Comparison of ENCODE assay signal across 9 mouse cellular contexts in the genomic region with DNA sequence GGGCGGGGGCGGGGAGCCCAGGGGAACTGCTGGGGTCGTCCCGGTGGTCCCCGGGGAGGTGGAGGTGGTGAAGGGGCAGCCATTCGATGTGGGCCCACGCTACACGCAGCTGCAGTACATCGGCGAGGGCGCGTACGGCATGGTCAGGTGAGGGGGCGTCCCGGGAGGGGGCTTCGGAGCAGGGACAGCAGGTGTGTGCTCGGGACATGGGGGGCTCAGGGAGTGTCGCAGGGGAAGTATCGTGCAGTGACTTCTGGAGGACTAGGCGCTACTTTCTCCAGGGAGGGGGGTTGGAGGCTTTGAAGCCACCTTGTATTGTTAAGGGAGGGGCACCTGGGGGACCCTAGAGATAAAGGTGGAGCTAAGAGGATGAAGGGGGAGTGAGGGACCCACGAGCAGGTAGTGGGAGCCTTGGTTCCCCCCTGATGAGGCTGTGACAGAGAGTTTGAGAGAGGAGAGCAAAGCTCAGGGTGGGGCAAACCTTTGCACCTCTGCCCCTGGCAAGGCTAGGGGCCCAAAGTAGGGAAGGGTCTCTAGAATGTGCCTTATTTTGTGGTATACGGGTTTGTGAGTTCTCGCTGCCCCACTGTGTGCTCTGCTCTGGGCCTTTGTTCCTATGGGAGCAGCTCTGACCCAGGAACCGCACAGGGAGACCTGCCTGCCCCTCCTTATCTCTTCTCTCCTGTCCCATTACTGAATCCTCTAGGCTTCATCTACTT. TPM values are rescaled to one million over a fixed set of nuclear protein-coding genes. Genes with fewer than 3 reads are reported as not detected.
DNase-seq lines count a peak whose midpoint lies in the region; ATAC-seq and TF ChIP-seq lines count a peak whose summit lies in the region.
"Had no signal": no experiment of that assay in that cellular context is flagged by ENCODE, and none has a peak within 500 bp of the region (broad histone marks: within the 10 kb centered on the region; RNA-seq: fewer than 3 reads in every experiment).

No protein-coding gene starts in this region.

- H3K4me1 ChIP-seq in CH12.LX (ENCODE audit: control insufficient read depth in 1 of 2, insufficient read depth in 2 of 2): peaks cover 8 to 49% of the 10 kb centered on the region in 2 experiments
- H3K4me1 ChIP-seq in forebrain, embryonic 10.5 days: peaks cover 47% of the 10 kb centered on the region
- H3K4me1 ChIP-seq in liver, embryonic 11.5 days (replicated peaks; ENCODE audit: control insufficient read depth, insufficient read depth, low read length): peaks cover 32% of the 10 kb centered on the region

- no peaks in the 10 kb centered on the region for H3K79me2 ChIP-seq in CH12.LX (replicated peaks; ENCODE audit: control insufficient read depth, extremely low read depth, insufficient read depth, poor library complexity, severe bottlenecking)

- TF ChIP-seq RAD21 in CH12.LX (IDR thresholded peaks at IDR 0.05; ENCODE audit: low read depth, low read length): no peak

- no peak for TF ChIP-seq POLR2A in CH12.LX (IDR thresholded peaks at IDR 0.05; ENCODE audit: low read depth, low read length)

- TF ChIP-seq CTCF in CH12.LX (conservative IDR thresholded peaks at IDR 0.05 in 1 of 2, IDR thresholded peaks at IDR 0.05 in 1 of 2; ENCODE audit: low read depth in 2 of 2, low read length in 2 of 2): no peak

- peaks cover 15 to 31% of the 10 kb centered on the region in 2 experiments for H3K36me3 ChIP-seq in CH12.LX (replicated peaks in 1 of 2; ENCODE audit: control insufficient read depth in 1 of 2, insufficient read depth in 1 of 2, low read length in 1 of 2)
- peaks cover 41% of the 10 kb centered on the region for H3K36me3 ChIP-seq in forebrain, embryonic 10.5 days (replicated peaks)
- peaks cover 9% of the 10 kb centered on the region; the same call in 1 of the 2 replicates for H3K36me3 ChIP-seq in liver, embryonic 11.5 days (ENCODE audit: control insufficient read depth, insufficient read depth, low read length)

- 2% methylated on average over 22 of the region's 24 CpGs for WGBS in forebrain, embryonic 10.5 days
- 2% methylated on average over 22 of the region's 24 CpGs for WGBS in liver, embryonic 11.5 days

- H3K9me3 ChIP-seq in CH12.LX (replicated peaks; ENCODE audit: low read length): no peaks in the 10 kb centered on the region
- H3K9me3 ChIP-seq in forebrain, embryonic 10.5 days: no peaks in the 10 kb centered on the region
- H3K9me3 ChIP-seq in liver, embryonic 11.5 days (ENCODE audit: control insufficient read depth, low read length): no peaks in the 10 kb centered on the region

- TF ChIP-seq EP300 in CH12.LX (IDR thresholded peaks at IDR 0.05; ENCODE audit: low read length): no peak

- DNase-seq in cerebellum, adult 11-12 months: peak; percentile 83
- DNase-seq in cerebellum, adult 8-10 months: no peak
- DNase-seq in CH12.LX (ENCODE audit: extremely low read depth) (no peak), adipocyte (ENCODE audit: low spot score) (no peak)
- no peak for DNase-seq in forebrain, embryonic 10.5 days (ENCODE audit: extremely low spot score, low spot score)
- DNase-seq in liver, embryonic 11.5 days (ENCODE audit: low spot score): no peak
- DNase-seq in testis, postnatal 14 days (ENCODE audit: low spot score): peak; percentile 58
- no peak for DNase-seq in urinary bladder, postnatal 36 days (ENCODE audit: low spot score in 2 of 2)

- H3K4me3 ChIP-seq in CH12.LX (replicated peaks in 1 of 3; ENCODE audit: low read depth in 2 of 3, low read length in 2 of 3, poor library complexity in 1 of 3): peak overlapping the region; percentile 71 to 77 (median 75)
- peak overlapping the region; percentile 91 for H3K4me3 ChIP-seq in forebrain, embryonic 10.5 days
- peak overlapping the region; percentile 79 for H3K4me3 ChIP-seq in liver, embryonic 11.5 days (ENCODE audit: low read depth, low read length)

- H3K9ac ChIP-seq in CH12.LX (ENCODE audit: insufficient read depth, low read depth): peak overlapping the region; percentile 50
- peak overlapping the region; percentile 92 for H3K9ac ChIP-seq in liver, embryonic 11.5 days (ENCODE audit: low read depth, low read length)

- H3K4me2 ChIP-seq in CH12.LX (ENCODE audit: insufficient read depth, low read depth, poor library complexity, severe bottlenecking): peak overlapping the region; percentile 88
- H3K4me2 ChIP-seq in liver, embryonic 11.5 days: peak overlapping the region; percentile 97

- H3K27me3 ChIP-seq in CH12.LX (replicated peaks): no peaks in the 10 kb centered on the region
- no peaks in the 10 kb centered on the region for H3K27me3 ChIP-seq in forebrain, embryonic 10.5 days (ENCODE audit: poor library complexity, severe bottlenecking)
- no peaks in the 10 kb centered on the region for H3K27me3 ChIP-seq in liver, embryonic 11.5 days (replicated peaks; ENCODE audit: control insufficient read depth, insufficient read depth, low read length)

- no peak overlapping the region; the same call in 1 of the 2 replicates for H3K27ac ChIP-seq in CH12.LX (ENCODE audit: insufficient read depth, low read depth)
- H3K27ac ChIP-seq in forebrain, embryonic 10.5 days: peak overlapping the region; percentile 96
- peak overlapping the region; percentile 86 for H3K27ac ChIP-seq in liver, embryonic 11.5 days (ENCODE audit: low read depth, low read length)

- ATAC-seq in liver, embryonic 11.5 days (replicated peaks; ENCODE audit: low FRiP score): peak; percentile 30

- dilution Hi-C loops in CH12.LX (cut with MboI; ENCODE audit: extremely low pct_ligation_motif_present, extremely low pct_unique_long_range_greater_than_20kb, low sequenced_read_pairs): no loop called here

- in situ Hi-C loops in CH12.LX (cut with MboI; ENCODE audit: low pct_ligation_motif_present, low pct_unique_long_range_greater_than_20kb, low sequenced_read_pairs): no loop called here

TF ChIP-seq in CH12.LX, 34 proteins besides CTCF, POLR2A, EP300 and RAD21:
- TF ChIP-seq BHLHE40 (IDR thresholded peaks at IDR 0.05; ENCODE audit: low read depth, low read length) (peak; percentile 26; the same call in 1 of the 2 replicates), CHD2 (IDR thresholded peaks at IDR 0.05; ENCODE audit: low read length) (no peak), RCOR1 (conservative IDR thresholded peaks at IDR 0.05; ENCODE audit: low read depth, low read length) (no peak), MXI1 (IDR thresholded peaks at IDR 0.05; ENCODE audit: low read depth, low read length) (peak; percentile 20; the same call in 1 of the 2 replicates), MAZ (IDR thresholded peaks at IDR 0.05; ENCODE audit: low read depth, low read length) (no peak), TCF12 (IDR thresholded peaks at IDR 0.05; ENCODE audit: low read depth, low read length) (peak; percentile 39; the same call in 1 of the 2 replicates)

RNA-seq across cellular contexts. Expression of a gene that starts 0.4 kb away (rescaled TPM):
- total RNA-seq in CH12.LX (2012; rRNA removed) (13.2 and 25.3 TPM in 2 replicates), CH12.LX (2014; rRNA removed) (20.3 and 22.4 TPM in 2 replicates)
- 38.9 and 48.5 TPM in 2 replicates for polyA plus RNA-seq in CH12.LX (2012; ENCODE audit: insufficient read length, low read depth)
- 54.4 and 55.7 TPM in 2 replicates for polyA plus RNA-seq in forebrain, embryonic 10.5 days (2016; fragmentation: Nextera tagmentation; extraction: Ambion mirVana)
- 34.0 and 39.3 TPM in 2 replicates for polyA plus RNA-seq in liver, embryonic 11.5 days (2014; fragmentation: Nextera tagmentation; extraction: Ambion mirVana)

RNA-seq across cellular contexts. Expression of a gene that starts 6.3 kb away (rescaled TPM):
- total RNA-seq in CH12.LX (2012; rRNA removed): 1.0 and 1.5 TPM in 2 replicates
- total RNA-seq in CH12.LX (2014; rRNA removed): 0.63 and 1.3 TPM in 2 replicates
- 1.6 and 2.2 TPM in 2 replicates for polyA plus RNA-seq in CH12.LX (2012; ENCODE audit: insufficient read length, low read depth)
- 0.77 and 0.98 TPM in 2 replicates for polyA plus RNA-seq in forebrain, embryonic 10.5 days (2016; fragmentation: Nextera tagmentation; extraction: Ambion mirVana)
- polyA plus RNA-seq in liver, embryonic 11.5 days (2014; fragmentation: Nextera tagmentation; extraction: Ambion mirVana): 0.87 and 0.96 TPM in 2 replicates

RNA-seq across cellular contexts. Expression of a gene that starts 16.9 kb away (rescaled TPM):
- total RNA-seq in CH12.LX (2012; rRNA removed): 13.9 and 38.9 TPM in 2 replicates
- 26.0 and 33.9 TPM in 2 replicates for total RNA-seq in CH12.LX (2014; rRNA removed)
- 40.5 and 44.0 TPM in 2 replicates for polyA plus RNA-seq in CH12.LX (2012; ENCODE audit: insufficient read length, low read depth)
- 28.9 and 35.0 TPM in 2 replicates for polyA plus RNA-seq in forebrain, embryonic 10.5 days (2016; fragmentation: Nextera tagmentation; extraction: Ambion mirVana)
- 49.1 and 52.2 TPM in 2 replicates for polyA plus RNA-seq in liver, embryonic 11.5 days (2014; fragmentation: Nextera tagmentation; extraction: Ambion mirVana)

RNA-seq across cellular contexts. Expression of a gene that starts 21.5 kb away (rescaled TPM):
- total RNA-seq in CH12.LX (2012; rRNA removed) (15.2 and 15.8 TPM in 2 replicates), CH12.LX (2014; rRNA removed) (12.3 and 12.8 TPM in 2 replicates)
- 29.2 and 31.5 TPM in 2 replicates for polyA plus RNA-seq in CH12.LX (2012; ENCODE audit: insufficient read length, low read depth)
- polyA plus RNA-seq in forebrain, embryonic 10.5 days (2016; fragmentation: Nextera tagmentation; extraction: Ambion mirVana): 0.32 and 0.61 TPM in 2 replicates
- 0.22 and 0.55 TPM in 2 replicates for polyA plus RNA-seq in liver, embryonic 11.5 days (2014; fragmentation: Nextera tagmentation; extraction: Ambion mirVana)
- total RNA-seq: hematopoietic stem cell, adult 5-6 weeks had no signal

RNA-seq across cellular contexts. Expression of a gene that starts 32.5 kb away (rescaled TPM):
- total RNA-seq in CH12.LX (2012; rRNA removed): 201 and 213 TPM in 2 replicates
- total RNA-seq in CH12.LX (2014; rRNA removed): 175 and 195 TPM in 2 replicates
- polyA plus RNA-seq in CH12.LX (2012; ENCODE audit: insufficient read length, low read depth): 161 and 168 TPM in 2 replicates
- polyA plus RNA-seq in forebrain, embryonic 10.5 days (2016; fragmentation: Nextera tagmentation; extraction: Ambion mirVana): 413 and 423 TPM in 2 replicates
- polyA plus RNA-seq in liver, embryonic 11.5 days (2014; fragmentation: Nextera tagmentation; extraction: Ambion mirVana): 266 and 269 TPM in 2 replicates

Comparison
In these comparisons a context has a peak if more than half of its experiments do, and no peak if none do; other contexts are left out.
1. DNase-seq: peak in cerebellum, adult 11-12 months (single experiment) and testis, postnatal 14 days (single experiment); none in cerebellum, adult 8-10 months (single experiment), CH12.LX (single experiment), forebrain, embryonic 10.5 days (single experiment), liver, embryonic 11.5 days (single experiment), adipocyte (single experiment) and urinary bladder, postnatal 36 days (0 of 2).
2. Peak in every context shown above with its lines, with median percentiles within 50 percentile points of each other: H3K4me3 ChIP-seq.